Mouse (Mus musculus) urinary bladder, postnatal 0 days (tissue): ENCODE results near the gene Cyp2s1. TPM values are rescaled to one million over a fixed set of nuclear protein-coding genes. Genes with fewer than 3 reads are reported as not detected.

ENCODE experiments used
- microRNA-seq: library from miRNA; unstranded; fragments of <30 nt; microRNA quantifications from one replicate; pipeline ENCODE4, GENCODE M21; 2016
- polyA plus RNA-seq: library from polyadenylated mRNA; unstranded; fragments of >200 nt; fragmentation: Nextera tagmentation; extraction: Ambion mirVana; gene quantifications from 2 replicates; pipeline ENCODE4 v1.2.1, GENCODE M21; 2015

Gene Cyp2s1
- polyA plus RNA-seq, result 10.5 and 11.8 TPM in 2 replicates

DNA sequence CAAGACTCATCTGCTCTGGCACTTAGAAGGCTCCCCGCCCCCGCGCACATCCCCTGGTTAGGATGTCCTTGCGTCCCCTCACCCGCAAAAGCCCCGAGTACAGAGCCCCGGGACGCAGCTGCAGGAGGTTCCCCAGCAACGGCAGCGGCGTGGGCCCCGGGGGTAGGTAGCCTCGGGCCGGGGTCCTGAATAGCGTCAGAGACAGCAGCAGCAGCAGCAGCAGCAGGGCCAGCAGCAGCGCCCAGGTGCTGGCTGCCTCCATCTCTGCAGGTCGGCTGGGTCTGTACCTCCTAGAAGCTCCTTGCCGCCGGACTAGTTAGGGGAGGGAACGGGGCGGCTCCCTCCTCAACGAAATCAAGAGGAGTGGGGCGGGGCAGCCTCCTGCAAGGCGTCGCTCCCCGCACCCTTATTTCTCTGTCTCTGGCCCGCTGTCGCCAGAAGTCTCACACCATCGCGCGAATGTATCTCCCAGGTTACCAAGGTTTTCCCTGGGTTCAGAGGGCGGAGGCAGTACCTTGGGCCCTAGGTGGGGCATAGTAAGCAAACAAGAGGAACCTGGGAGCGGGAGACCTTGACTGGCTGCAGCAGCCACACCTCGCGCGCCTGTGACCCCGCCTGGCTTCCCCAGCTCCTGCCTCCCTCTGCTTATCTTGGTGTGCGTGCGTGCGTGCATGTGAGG is at the start of gene Cyp2s1:
Gene Cyp2s1 (minus strand): TSS at position 673 of the 679 bp plus-strand sequence.

DNA sequence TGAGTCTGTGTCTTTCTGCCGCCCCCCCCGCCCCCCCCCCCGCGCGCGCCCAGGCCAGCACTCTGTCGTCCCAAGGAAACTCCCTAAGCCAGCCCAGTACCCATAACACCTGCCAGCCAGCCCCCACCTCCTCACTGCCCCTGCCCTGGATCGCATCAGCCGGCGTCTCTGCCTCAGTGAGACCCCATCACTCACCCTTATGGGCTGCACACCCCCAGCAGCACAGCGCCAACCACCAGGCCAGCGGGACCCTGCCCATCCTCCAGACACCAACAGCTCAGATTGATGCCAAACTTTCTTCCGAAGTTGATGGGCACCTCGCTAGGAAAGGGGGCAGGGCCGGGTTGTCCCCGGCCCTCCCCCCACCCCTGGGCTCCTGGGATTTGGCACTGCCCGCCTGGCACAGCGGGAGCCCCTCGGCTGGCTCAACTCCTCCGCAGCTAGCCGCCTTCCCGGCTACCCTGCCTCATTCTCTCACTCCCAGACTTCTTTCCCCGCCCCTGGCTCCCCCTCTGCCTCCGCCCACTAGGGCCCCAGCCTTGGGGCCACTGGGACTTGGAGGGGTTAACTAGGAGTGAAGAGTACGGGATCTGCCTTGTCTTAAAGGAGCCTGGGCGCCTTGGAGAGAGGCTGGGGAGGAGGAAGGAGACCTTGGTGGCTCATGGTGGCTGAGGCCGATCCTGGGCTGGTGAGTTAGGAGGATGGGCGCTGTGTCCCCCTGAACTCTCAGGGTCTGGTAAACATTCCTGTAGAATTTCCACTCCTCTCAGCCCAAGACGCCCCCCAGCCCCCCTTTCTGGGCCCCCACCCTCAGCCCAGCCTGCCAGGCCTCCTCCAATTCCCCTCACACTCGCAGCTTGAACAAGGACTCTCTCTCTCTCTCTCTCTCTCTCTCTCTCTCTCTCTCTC is 28.2 kb downstream of the Cyp2s1 start, which contains the start of gene Axl:
Gene Axl (minus strand): TSS at position 486 of the 909 bp plus-strand sequence.

DNA sequence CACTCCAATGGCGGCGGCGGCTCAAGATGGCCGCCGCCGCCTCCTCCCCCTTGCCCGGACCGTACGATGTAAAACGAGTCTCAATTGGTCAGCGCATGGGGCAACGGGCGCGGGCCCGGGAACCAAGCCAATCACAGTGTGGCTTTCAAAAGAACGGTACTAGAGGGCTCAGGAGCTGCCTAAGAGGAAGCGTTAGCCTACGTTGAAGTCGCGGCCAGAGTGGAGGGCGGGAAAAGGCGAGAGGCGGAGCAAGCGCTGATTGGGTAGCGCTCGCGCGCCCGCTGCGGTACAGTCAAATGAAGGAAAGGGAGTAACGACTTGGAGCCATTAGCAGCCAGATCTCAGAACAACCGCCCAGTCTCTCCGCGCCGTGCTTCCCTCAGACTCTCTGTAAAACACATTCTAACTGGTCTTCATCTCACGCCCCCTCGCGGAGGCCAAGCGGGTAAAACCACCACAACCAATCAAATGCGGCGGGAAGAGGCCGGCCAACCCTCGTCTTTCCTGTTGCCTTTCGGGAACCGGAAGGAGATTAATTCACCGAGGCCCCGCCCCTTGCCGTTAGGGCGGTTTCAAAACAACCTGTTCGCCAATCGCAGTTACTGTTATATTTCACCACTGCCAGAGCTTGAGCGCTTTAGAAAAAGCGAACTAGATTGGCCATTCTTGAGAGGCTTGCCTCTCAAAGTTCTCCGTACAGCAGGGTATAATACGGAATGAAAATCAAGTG is 61.8 kb downstream of the Cyp2s1 start, which contains the start of gene Hnrnpul1:
Gene Hnrnpul1 (minus strand): TSS at position 20 of the 730 bp plus-strand sequence.

Small RNA genes within 50 kb of the gene (microRNA-seq; reads per million reads assigned to microRNA genes)
- gene Gm24865, result not detected

Other genes with a start within 250 kb of the Cyp2s1 start
- gene Erich4, start 201.0 kb downstream of the Cyp2s1 start, polyA plus RNA-seq, result not detected in 2 replicates
- 18.6 and 18.8 TPM in 2 replicates for gene Dmac2, start 197.5 kb downstream of the Cyp2s1 start, polyA plus RNA-seq
- 8.5 and 9.1 TPM in 2 replicates for gene B3gnt8, start 190.3 kb downstream of the Cyp2s1 start, polyA plus RNA-seq
- 42.6 and 55.7 TPM in 2 replicates for gene Bckdha, start 157.9 kb downstream of the Cyp2s1 start, polyA plus RNA-seq
- 52.0 and 62.6 TPM in 2 replicates for gene Exosc5, start 157.7 kb downstream of the Cyp2s1 start, polyA plus RNA-seq
- gene Tmem91, start 141.7 kb downstream of the Cyp2s1 start, polyA plus RNA-seq, result 0.76 and 1.2 TPM in 2 replicates
- 14.7 and 19.9 TPM in 2 replicates for gene B9d2, start 136.1 kb downstream of the Cyp2s1 start, polyA plus RNA-seq
- gene Tgfb1, start 129.9 kb downstream of the Cyp2s1 start, polyA plus RNA-seq, result 2.9 and 3.4 TPM in 2 replicates
- 12.6 and 14.4 TPM in 2 replicates for gene Ccdc97, start 97.8 kb downstream of the Cyp2s1 start, polyA plus RNA-seq
- 25.2 and 31.9 TPM in 2 replicates for gene Hnrnpul1, start 62.2 kb downstream of the Cyp2s1 start, polyA plus RNA-seq
- 113 and 121 TPM in 2 replicates for gene Axl, start 28.2 kb downstream of the Cyp2s1 start, polyA plus RNA-seq
- not detected in 2 replicates for gene Cyp2b10, start 80.7 kb upstream of the Cyp2s1 start, polyA plus RNA-seq
- not detected in 2 replicates for gene Cyp2b13, start 244.6 kb upstream of the Cyp2s1 start, polyA plus RNA-seq